Mouse (Mus musculus) urinary bladder, adult 18-20 months (tissue): ENCODE data around the gene Gm12248.

Source experiments
- DNase-seq, 2 experiments: peaks; one replicate each; pipeline ENCODE4 v3.0.0; 2022; ENCODE audit warnings: low spot score in 2 of 2, mixed read lengths in 2 of 2

Gene Gm12248

DNA sequence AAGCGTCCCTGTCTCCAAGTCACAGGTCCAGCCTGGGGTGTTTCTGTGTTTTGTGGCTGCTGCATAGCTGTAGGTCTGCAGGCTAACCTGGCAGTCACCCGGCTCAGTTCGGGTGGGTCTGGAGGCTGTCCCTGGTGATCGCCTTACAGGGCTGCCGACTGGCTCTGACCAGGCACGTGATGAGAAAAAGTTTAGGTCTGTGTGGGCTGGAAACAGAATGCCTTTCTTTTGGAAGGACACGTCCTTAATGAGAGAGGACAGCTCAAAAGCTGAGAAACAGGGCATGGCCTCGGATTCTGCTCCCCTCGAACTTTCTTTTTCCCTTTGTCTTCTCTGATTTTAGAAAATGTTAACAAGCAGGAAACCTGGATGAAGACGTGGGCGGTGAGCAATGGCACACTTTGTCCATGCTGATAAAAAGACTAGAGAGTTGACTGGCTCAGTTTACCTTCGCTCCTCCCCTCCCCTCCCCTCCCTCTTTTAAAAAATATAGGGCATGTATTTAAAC, at the start of gene Gm12248:
Gm12248 (minus strand) TSS at position 114 of the 508 bp plus-strand sequence.
- DNase-seq: peak; percentile 35 to 43

DNA sequence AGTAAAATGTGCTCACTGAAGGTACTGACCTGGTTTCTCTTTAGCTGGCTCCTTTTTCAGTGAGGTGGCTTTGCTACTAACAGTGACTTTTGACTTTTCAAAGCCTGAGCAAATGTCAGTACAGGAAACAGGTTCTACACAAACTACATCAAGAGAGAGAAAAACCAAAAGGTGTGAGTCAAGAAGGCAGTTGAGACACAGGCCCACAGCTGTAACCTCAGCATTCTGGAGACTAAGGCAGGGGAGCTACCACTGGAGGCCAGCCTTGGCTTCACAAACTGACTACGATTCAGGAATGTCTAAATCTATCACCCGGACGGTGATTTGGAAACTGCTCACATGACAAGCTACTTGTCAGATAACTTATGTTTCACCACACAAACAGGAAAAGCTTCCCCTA, 46.5 kb upstream of the Gm12248 start:
- no peak for DNase-seq

DNA sequence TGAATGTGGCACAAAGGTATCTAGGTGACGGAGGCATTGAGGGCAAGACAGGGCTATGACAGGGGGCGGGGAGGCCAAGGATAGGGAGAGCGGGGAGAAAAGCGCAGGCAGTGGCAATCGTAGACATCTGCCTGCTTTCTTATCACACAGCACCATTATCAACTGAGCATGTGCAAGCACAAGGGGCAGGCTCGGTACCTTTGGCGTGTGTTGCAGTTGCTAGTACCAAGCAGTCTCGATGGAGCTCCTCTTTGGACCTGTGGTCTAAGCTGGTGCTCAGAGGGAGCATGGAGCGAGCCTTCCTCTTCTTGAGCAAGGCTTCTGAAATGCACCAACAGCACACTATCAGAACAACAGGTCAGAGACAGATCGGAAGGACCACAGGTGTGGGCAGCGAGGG, 45.9 kb upstream of the Gm12248 start:
- DNase-seq: no peak

DNA sequence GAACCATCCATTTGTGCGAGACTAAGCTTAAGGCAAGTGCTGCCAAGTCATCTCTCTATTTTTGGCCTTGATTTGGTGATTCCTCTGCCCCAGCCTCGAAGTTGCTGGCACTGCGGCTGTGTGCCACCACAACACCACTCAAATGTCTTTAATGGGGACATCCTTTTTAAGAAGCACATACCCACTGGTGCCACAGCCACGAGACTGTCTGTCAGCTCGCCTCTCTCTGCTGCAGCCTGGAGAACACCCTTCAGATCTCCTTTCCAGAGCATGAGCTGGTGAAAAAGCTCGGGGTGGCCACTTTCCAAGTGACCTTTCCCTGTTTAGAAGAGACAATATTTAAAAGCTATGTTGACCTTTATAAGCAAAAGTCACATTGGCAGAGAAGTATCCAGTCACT, 43.7 kb upstream of the Gm12248 start:
- no peak for DNase-seq

DNA sequence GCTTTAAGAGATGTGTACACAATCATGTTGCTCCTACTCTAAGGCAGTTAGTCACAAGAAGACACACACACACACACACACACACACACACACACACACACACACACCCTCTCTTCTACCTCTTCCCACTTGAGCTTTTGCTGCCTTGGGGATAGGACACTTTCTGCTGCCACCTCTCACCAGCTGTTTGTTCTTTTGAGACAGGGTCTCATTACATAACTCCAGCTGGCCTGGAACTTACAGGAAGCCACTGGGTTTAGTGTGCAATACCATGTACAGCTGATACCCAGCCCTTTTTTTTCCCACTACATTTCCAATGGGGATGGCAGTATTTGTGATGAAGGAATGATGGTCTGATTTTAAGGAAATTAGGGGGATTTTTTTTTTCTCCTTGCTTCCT, 42.4 kb upstream of the Gm12248 start:
- no peak for DNase-seq

DNA sequence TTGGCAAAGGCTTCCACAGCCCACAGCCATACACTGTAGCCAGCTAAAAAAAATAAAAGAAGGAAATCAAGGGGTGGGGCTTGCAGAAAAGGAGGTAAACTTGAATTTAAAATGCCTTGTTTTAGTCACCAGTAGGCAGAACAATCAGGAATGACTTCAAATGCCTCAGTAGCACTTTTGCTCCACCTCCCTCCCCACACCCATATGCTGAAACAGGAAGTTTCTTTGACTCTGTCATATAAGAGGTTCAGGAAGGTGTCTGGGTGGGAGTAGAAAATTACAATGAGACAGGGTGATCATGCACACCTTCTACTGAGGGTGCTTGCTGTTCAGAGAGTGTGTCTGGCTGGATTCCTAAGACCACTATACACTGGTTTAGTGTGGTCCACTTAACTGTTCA, 41.9 kb upstream of the Gm12248 start:
- no peak for DNase-seq

DNA sequence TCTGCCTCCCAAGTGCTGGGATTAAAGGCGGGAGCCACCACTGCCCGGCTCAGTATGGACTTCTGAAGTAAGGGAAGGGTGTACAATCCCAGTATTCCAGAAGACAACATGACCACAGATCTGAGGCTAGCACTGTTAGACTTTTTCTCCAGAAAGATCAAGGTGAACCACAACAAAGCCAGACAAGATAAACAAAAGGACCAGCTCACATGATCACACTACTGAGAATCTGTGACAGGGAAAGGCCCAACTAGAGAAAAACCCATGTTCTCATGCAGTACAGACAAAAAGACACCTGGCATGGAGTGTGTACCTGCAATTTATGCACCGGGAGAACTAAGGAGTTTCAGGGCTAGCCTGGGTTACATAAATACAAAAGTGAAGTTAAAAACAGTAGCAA, 39.1 kb upstream of the Gm12248 start:
- DNase-seq: no peak

DNA sequence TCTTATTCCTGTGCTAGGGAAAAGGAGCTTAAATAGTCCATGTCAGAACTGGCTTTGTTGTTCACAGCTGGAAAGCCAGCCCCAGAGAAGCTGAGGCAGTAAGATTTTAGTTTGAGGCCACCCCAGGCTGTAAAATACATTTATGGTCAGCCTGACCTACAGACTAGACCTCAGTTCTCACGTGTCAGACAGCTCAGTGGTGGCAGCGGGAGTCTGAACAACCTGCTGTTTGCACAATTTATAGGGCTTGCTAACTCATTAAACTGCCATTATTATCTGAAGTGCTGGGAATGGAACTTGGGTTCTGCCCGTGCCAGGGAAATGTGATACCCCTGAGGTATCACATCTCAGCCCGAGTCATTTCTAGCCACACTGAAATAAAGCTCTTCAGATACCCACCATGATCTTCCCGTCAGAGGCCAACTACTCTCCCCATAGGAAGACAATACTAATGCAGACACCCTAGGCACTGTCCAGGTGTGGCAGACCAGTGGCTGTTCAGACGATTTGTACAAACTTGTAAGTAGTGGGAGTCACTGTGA, 36.4 kb upstream of the Gm12248 start:
- DNase-seq: no peak

DNA sequence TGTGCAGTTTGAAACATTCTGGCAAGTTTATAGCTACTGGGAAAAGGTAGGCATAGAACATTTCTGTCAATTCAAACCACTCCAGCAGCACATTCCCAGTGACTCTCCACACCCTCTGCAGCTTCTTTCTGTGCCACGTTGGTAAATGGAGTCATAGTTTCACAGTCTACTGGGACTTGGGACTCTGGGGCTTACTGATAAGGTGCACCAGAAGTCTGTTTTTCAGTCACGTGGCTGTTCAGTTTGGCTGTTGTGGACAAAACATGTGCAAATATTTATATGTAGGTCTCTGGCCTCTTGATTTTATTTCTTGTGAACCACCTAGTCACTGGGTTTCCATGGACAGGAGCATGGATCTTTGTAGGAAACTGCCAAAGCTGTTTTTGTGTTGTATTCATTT, 34.6 kb upstream of the Gm12248 start:
- no peak for DNase-seq

DNA sequence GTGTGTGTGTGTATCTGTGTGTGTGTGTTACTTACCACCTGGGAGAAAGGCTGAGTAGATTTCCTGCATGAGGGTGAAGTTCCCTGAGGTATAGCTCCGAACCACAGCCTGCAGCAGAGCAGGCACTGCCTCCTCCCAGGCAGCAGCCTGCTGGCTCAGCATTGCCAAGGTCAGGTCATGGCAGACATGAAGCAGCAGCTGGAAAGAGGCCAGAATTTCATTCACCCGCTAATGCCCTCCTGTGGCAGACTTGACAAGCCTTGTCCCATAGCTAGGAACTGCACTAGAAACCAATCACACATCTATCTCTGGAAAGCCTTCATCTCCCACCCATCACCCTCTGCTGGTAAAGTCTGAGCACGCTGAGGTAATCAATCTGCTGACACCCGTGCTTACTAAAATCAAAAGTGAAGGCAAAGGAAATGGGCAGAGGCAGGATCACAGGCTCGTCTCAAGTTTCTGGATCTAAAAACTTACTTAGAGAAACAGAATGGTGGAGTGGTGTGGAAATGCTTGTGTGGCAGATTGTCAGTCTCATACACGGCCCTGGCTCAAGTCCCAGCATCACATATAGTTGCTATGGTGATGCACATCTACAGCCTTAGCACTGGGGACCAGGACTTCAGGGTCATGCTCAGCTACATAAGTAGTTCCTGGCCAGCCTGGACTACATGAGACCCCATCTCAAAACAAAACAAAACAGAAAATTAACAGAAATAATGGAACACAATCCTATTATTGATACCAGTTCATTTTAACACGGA, 33.6 kb upstream of the Gm12248 start:
- DNase-seq: peak in 1 of 2 experiments; percentile 11

DNA sequence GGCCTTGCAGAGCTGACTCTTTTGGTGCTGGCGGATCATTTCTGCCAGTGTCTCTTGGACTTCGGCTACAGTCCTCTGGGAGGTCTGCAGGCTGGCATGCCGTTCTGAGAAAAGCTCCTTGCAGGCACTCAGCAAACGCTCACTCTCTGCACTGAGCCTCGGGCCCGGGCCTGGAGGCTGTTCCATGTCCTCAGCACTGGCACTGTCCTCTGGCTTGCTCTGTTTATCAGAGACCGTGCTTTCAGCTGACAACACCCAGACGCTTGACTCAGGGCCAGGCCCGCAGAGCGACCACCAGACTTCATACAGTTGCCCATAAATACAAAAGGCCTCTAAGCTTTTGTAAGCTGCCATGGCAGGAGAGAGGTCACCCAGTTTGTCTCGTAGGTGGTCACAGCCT, 32.1 kb upstream of the Gm12248 start:
- DNase-seq: no peak

DNA sequence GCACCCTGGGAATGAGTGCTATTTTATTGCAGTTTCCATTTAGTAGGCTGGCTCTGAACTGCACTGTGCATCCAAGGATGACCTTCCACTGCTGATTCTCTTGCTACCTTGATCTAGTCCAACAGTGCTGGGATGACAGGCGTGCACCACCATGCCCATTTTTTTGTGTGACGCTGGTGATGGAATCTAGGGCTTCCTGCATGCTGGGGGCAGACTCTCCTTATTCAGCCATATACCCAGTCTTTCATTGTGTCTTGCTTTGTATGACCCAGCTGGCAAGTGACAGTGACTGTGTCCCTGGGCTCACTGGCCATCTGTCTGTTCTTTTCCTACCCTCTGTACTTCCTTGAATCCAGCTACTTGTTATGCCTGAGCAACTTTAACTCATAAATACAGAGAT, 30.8 kb upstream of the Gm12248 start:
- no peak for DNase-seq

DNA sequence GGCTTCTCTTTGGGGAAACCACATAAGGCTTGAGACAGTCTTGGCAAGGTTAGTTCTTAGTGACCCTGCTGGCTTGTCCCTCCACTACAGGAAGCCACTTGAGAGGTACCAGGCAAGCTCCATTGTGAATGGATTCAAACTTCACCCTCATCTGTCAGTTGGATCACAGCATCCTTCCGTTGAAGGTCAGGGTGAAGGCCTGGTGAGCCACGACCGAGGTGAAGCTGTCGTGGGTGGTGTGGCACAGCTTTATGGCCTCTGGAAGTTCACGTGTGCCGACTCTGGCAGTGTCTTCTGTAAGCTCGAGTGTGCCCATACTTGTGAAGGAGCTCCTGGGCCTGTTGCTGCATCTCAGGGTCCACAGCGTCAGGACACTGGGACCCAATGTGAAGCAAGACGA, 28.4 kb upstream of the Gm12248 start:
- DNase-seq: no peak

DNA sequence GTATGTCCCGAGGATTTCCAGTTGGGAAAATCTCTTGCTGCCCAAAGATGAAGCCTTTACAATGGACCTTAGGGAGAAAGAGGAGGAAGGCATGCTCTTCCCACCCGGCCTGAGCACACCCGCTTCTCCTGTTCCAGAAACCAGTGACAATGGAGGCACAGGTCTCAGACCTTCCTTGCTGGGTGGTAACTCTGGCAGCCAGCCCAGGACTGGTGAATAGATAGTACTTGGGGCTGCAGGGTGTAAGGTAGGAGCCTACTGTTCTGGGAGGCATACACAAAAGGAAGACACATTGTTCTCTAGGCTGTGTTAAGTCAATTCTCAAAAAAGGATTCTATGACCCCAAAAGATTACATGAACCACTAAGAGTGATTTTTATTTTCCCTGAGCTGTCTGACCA, 27.7 kb upstream of the Gm12248 start:
- DNase-seq: no peak

DNA sequence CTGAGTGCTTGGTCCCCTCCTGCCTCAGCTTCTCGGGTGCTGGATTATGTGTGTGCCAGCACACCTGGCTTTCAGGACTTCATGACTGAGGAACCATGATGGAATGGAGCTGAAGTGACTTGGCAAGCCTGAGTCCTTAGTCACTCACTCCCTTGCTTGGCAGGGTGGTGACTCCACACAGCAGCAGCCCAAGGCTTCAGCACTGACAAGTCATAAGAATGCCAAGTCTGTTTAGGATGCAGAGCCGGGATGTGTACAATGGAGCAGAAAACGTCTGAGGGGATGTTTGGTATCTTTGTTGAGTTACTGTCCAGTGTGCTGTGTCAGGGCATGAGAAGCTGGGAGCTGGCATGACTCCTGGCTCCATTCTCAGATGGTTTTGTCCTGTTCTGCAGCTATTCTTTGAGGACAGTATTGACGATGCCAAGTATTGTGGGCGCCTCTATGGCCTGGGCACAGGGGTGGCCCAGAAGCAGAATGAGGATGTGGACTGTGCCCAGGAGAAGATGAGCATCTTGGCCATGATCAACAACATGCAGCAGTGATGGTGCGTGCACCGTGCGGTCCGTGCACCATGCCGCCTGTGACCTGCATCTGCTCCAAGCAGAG, 24.2 kb upstream of the Gm12248 start:
- no peak for DNase-seq

DNA sequence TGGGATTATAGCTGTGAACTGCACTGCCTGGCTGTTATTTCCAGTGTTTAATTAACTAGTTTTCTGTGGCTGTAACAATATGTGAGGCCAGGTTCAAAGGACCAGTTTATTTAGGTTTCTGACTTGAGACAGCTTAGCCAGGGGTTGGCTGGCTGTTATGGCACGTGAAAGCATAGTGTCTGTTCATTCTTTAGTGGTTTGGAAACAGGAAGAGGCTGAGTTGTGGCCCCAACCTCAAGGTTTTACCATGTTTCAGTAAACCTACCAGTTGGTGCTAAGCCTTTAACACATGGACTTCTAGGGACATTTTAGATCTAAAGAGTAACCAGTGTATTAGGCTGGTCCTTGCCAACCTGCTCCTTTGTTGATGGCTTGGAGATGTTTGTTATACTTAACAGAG, 23.6 kb upstream of the Gm12248 start:
- no peak for DNase-seq

DNA sequence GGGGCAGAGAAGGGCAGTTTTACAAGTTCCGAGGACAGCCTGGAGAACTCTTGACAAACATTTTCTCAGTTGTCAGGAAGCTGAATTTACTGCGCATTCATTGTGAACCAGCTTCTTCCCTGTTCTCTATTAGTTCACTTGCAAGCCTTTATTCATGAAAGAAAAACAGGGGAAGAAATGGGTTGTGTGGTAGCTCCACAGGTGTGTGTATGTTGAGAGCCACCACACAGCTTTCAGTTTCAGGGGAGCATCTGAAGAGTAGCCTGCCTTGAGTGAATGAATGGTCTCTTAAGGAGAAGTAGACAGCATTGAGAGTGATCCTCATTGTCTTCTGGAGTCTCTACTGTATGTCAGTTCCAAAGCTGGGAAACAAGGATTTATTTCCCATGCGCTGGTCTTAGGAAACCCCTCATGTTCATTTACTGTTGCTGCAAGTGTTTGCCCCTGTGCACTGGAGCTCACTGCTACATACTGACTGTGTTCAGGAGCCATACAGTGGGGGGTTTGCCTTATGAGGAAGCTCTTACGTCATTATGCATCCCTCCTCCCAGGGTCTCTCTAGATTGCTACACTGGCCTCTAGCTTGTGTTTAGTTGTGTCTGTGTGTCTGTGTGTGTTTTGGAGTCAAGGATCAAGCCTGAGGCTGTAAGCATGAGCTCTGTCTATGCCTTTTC, 14.9 kb upstream of the Gm12248 start:
- DNase-seq: no peak

DNA sequence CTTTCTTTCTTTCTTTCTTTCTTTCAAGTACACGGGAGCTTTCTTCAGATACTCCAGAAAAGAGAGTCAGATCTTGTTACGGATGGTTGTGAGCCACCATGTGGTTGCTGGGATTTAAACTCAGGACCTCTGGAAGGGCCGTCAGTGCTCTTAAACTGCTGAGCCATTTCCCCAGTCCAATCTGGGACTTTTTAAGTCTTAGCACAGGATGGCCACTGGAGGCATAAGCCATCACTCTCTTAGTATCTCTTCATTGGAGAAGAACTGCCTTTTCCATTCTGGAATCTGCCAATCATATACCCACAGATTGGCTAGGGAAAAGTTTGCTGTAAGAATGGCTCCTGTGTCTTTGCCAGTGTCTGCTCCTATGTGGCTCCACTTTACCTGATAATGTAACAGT, 14.1 kb upstream of the Gm12248 start:
- DNase-seq: no peak

DNA sequence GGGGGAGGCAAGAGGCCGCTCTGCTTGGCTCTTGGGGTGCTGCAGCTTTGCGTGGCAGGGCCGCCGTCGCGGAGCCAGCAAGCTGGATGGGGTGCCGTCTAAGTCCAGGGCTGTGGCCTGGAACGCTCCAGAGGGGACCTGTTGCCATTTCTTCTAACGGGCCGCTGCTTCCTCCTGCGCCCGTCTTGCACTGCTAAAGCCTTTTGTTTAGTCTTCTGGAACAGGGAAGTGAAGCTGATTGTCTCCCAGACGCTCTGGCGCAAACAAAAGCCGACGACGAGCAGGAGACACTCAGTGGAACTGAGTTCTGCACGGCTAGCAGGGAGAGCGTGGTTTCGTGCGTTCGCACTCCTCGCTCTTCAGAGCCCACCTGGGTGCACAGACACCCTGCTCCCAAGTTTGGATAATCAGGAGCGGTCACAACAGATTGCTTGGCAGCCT, 11.4 kb upstream of the Gm12248 start:
- DNase-seq: no peak

DNA sequence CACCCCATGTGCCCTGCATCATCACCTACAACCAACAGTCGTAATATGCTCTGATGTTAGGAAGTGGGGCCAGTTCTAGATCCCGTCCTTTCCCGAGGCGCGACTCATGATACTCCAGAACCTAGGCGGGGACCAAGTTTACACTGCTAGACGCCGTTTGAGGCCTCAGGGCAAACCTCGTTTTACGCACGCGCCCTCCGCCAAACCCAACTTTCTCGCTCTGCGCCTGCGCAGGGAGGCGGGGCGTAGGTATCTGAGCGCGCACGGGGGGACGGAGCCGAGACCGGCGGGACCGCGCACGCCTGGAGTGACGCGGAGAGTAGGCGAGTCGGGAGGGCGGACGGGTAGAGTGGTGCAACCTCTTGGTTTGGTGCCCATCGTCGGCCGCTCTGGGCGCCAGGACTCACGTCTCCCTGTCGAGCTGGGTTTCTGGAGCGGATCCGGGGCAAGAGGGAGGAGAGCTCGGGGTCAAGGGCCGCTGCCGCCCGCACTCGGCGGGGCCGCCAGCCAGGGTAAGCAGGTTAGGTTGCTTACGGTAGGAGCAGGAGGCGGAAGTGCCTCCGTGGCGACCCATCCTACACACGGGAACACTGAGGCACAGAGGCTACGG, 10.9 kb upstream of the Gm12248 start, which contains the start of gene Cnot8:
Cnot8 (plus strand) TSS at position 457 of the 610 bp plus-strand sequence.
- DNase-seq: peak; percentile 98 to 99

DNA sequence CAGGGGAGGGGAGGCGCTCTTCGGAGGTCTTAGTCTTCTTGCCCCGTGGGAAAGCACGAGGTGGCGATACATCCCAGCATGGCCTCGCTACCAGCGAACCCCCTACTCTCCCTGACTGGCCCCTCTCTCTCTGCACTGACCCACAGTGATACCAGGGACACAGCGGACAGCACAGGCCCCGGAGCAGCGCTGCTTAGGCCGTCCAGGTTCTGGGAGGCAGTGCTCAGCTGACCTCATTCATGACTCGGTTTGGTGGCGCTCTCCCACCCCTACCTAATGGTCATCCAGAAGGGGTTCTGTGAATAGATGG, 10.4 kb upstream of the Gm12248 start:
- no peak for DNase-seq
